Mouse (Mus musculus): ENCODE measurements around the gene Celf2. TPM values are rescaled to one million over a fixed set of nuclear protein-coding genes. Genes with fewer than 3 reads are reported as not detected.

The Celf2 gene
- polyA plus RNA-seq, 1 experiment from 2014 or later: 52.6 TPM

- WGBS: 56% methylated on average over 3 of the region's 3 CpGs
- no peaks in the 10 kb centered on the region for H3K9me3 ChIP-seq (replicated peaks; ENCODE audit: control insufficient read depth, low read length)
- H3K4me2 ChIP-seq (ENCODE audit: low read depth, low read length): no peak overlapping the region
- ATAC-seq (ENCODE audit: insufficient read depth, low FRiP score): no peak
- no peaks in the 10 kb centered on the region for H3K27me3 ChIP-seq (ENCODE audit: control insufficient read depth, insufficient read depth, low read length)
- H3K4me3 ChIP-seq (replicated peaks; ENCODE audit: low read length): no peak overlapping the region
- H3K9ac ChIP-seq (ENCODE audit: low read length): no peak overlapping the region
- no peak overlapping the region for H3K27ac ChIP-seq (ENCODE audit: low read length)
- H3K36me3 ChIP-seq (ENCODE audit: control insufficient read depth, insufficient read depth, low read length): no peaks in the 10 kb centered on the region
- no peaks in the 10 kb centered on the region for H3K4me1 ChIP-seq (ENCODE audit: control insufficient read depth, insufficient read depth, low read length)
Measured at GRCm38 (mm10) chr2:6730860-6731259, 778.5 kb downstream of the Celf2 start.

GRCm38 (mm10) chr2:6729984-6730383 lies 779.4 kb downstream of the Celf2 start:
- WGBS: 53% methylated on average over 9 of the region's 9 CpGs
- H3K36me3 ChIP-seq (ENCODE audit: control insufficient read depth, insufficient read depth, low read length): no peaks in the 10 kb centered on the region
- no peaks in the 10 kb centered on the region for H3K9me3 ChIP-seq (replicated peaks; ENCODE audit: control insufficient read depth, low read length)
- no peak overlapping the region for H3K4me3 ChIP-seq (replicated peaks; ENCODE audit: low read length)
- no peaks in the 10 kb centered on the region for H3K27me3 ChIP-seq (ENCODE audit: control insufficient read depth, insufficient read depth, low read length)
- no peak for ATAC-seq (ENCODE audit: insufficient read depth, low FRiP score)
- H3K4me1 ChIP-seq (ENCODE audit: control insufficient read depth, insufficient read depth, low read length): no peaks in the 10 kb centered on the region
- H3K4me2 ChIP-seq (ENCODE audit: low read depth, low read length): no peak overlapping the region
- no peak overlapping the region for H3K9ac ChIP-seq (ENCODE audit: low read length)
- H3K27ac ChIP-seq (ENCODE audit: low read length): 0 out of 2 replicates have a peak overlapping the region, but pooled peaks have one; percentile 4

GRCm38 (mm10) chr2:6728840-6729252 lies 780.5 kb downstream of the Celf2 start:
- 87% methylated on average over 2 of the region's 2 CpGs for WGBS
- H3K4me3 ChIP-seq (replicated peaks; ENCODE audit: low read length): no peak overlapping the region
- ATAC-seq (ENCODE audit: insufficient read depth, low FRiP score): no peak
- H3K4me1 ChIP-seq (ENCODE audit: control insufficient read depth, insufficient read depth, low read length): no peaks in the 10 kb centered on the region
- H3K9me3 ChIP-seq (replicated peaks; ENCODE audit: control insufficient read depth, low read length): no peaks in the 10 kb centered on the region
- H3K36me3 ChIP-seq (ENCODE audit: control insufficient read depth, insufficient read depth, low read length): no peaks in the 10 kb centered on the region
- no peak overlapping the region for H3K4me2 ChIP-seq (ENCODE audit: low read depth, low read length)
- H3K27me3 ChIP-seq (ENCODE audit: control insufficient read depth, insufficient read depth, low read length): no peaks in the 10 kb centered on the region
- H3K9ac ChIP-seq (ENCODE audit: low read length): no peak overlapping the region
- no peak overlapping the region for H3K27ac ChIP-seq (ENCODE audit: low read length)

- H3K4me3 ChIP-seq (replicated peaks; ENCODE audit: low read length): no peak overlapping the region
- H3K27me3 ChIP-seq (ENCODE audit: control insufficient read depth, insufficient read depth, low read length): no peaks in the 10 kb centered on the region
- no peaks in the 10 kb centered on the region for H3K4me1 ChIP-seq (ENCODE audit: control insufficient read depth, insufficient read depth, low read length)
- WGBS: 76% methylated on average over 5 of the region's 5 CpGs
- H3K36me3 ChIP-seq (ENCODE audit: control insufficient read depth, insufficient read depth, low read length): no peaks in the 10 kb centered on the region
- H3K4me2 ChIP-seq (ENCODE audit: low read depth, low read length): no peak overlapping the region
- no peak for ATAC-seq (ENCODE audit: insufficient read depth, low FRiP score)
- no peak overlapping the region for H3K27ac ChIP-seq (ENCODE audit: low read length)
- no peak overlapping the region for H3K9ac ChIP-seq (ENCODE audit: low read length)
- no peaks in the 10 kb centered on the region for H3K9me3 ChIP-seq (replicated peaks; ENCODE audit: control insufficient read depth, low read length)
Measured at GRCm38 (mm10) chr2:6727366-6727765, 782.0 kb downstream of the Celf2 start.

- WGBS: 72% methylated on average over 8 of the region's 8 CpGs
Measured at GRCm38 (mm10) chr2:6726071-6726470, 783.3 kb downstream of the Celf2 start.

GRCm38 (mm10) chr2:6723602-6724001 lies 785.8 kb downstream of the Celf2 start:
- H3K27ac ChIP-seq (ENCODE audit: low read length): no peak overlapping the region; the same call in 1 of the 2 replicates
- H3K36me3 ChIP-seq (ENCODE audit: control insufficient read depth, insufficient read depth, low read length): no peaks in the 10 kb centered on the region
- H3K4me1 ChIP-seq (ENCODE audit: control insufficient read depth, insufficient read depth, low read length): peaks cover 8% of the 10 kb centered on the region; the same call in 1 of the 2 replicates
- H3K9me3 ChIP-seq (replicated peaks; ENCODE audit: control insufficient read depth, low read length): no peaks in the 10 kb centered on the region
- WGBS: 58% methylated on average over 2 of the region's 2 CpGs
- H3K27me3 ChIP-seq (ENCODE audit: control insufficient read depth, insufficient read depth, low read length): no peaks in the 10 kb centered on the region
- no peak for ATAC-seq (ENCODE audit: insufficient read depth, low FRiP score)
- H3K9ac ChIP-seq (ENCODE audit: low read length): no peak overlapping the region
- no peak overlapping the region for H3K4me3 ChIP-seq (replicated peaks; ENCODE audit: low read length)
- H3K4me2 ChIP-seq (ENCODE audit: low read depth, low read length): no peak overlapping the region

More at GRCm38 (mm10) chr2:6726071-6726470, 783.3 kb downstream of the Celf2 start:
- 0 out of 2 replicates have a peak, but pooled peaks cover 6% of the 10 kb centered on the region for H3K4me1 ChIP-seq (ENCODE audit: control insufficient read depth, insufficient read depth, low read length)
- no peak overlapping the region for H3K4me2 ChIP-seq (ENCODE audit: low read depth, low read length)
- H3K4me3 ChIP-seq (replicated peaks; ENCODE audit: low read length): no peak overlapping the region
- no peaks in the 10 kb centered on the region for H3K9me3 ChIP-seq (replicated peaks; ENCODE audit: control insufficient read depth, low read length)
- H3K9ac ChIP-seq (ENCODE audit: low read length): no peak overlapping the region
- H3K36me3 ChIP-seq (ENCODE audit: control insufficient read depth, insufficient read depth, low read length): no peaks in the 10 kb centered on the region
- H3K27me3 ChIP-seq (ENCODE audit: control insufficient read depth, insufficient read depth, low read length): no peaks in the 10 kb centered on the region
- ATAC-seq (ENCODE audit: insufficient read depth, low FRiP score): no peak
- H3K27ac ChIP-seq (ENCODE audit: low read length): no peak overlapping the region; the same call in 1 of the 2 replicates

GRCm38 (mm10) chr2:6721460-6722401 lies 787.6 kb downstream of the Celf2 start:
- ATAC-seq (ENCODE audit: insufficient read depth, low FRiP score): peak; percentile 79
- WGBS: 14% methylated on average over 17 of the region's 17 CpGs
- Histone ChIP-seq H3K9me3 (replicated peaks; ENCODE audit: control insufficient read depth, low read length) (no peaks in the 10 kb centered on the region), H3K4me2 (ENCODE audit: low read depth, low read length) (peak overlapping the region; percentile 70), H3K36me3 (ENCODE audit: control insufficient read depth, insufficient read depth, low read length) (no peaks in the 10 kb centered on the region), H3K27me3 (ENCODE audit: control insufficient read depth, insufficient read depth, low read length) (no peaks in the 10 kb centered on the region), H3K9ac (ENCODE audit: low read length) (peak overlapping the region; percentile 37), H3K4me1 (ENCODE audit: control insufficient read depth, insufficient read depth, low read length) (peaks cover 8% of the 10 kb centered on the region; the same call in 1 of the 2 replicates), H3K4me3 (replicated peaks; ENCODE audit: low read length) (peak overlapping the region; percentile 42), H3K27ac (ENCODE audit: low read length) (peak overlapping the region; percentile 55; the same call in 1 of the 2 replicates)

GRCm38 (mm10) chr2:6720753-6721459 lies 788.5 kb downstream of the Celf2 start:
- H3K9ac ChIP-seq (ENCODE audit: low read length): peak overlapping the region; percentile 37
- 0 out of 2 replicates have a peak overlapping the region, but pooled peaks have one; percentile 8 for H3K27ac ChIP-seq (ENCODE audit: low read length)

GRCm38 (mm10) chr2:6718864-6719263 lies 790.5 kb downstream of the Celf2 start:
- Histone ChIP-seq H3K27me3 (ENCODE audit: control insufficient read depth, insufficient read depth, low read length) (no peaks in the 10 kb centered on the region), H3K27ac (ENCODE audit: low read length) (no peak overlapping the region), H3K36me3 (ENCODE audit: control insufficient read depth, insufficient read depth, low read length) (no peaks in the 10 kb centered on the region), H3K4me3 (replicated peaks; ENCODE audit: low read length) (no peak overlapping the region), H3K4me1 (ENCODE audit: control insufficient read depth, insufficient read depth, low read length) (peaks cover 8% of the 10 kb centered on the region; the same call in 1 of the 2 replicates), H3K9ac (ENCODE audit: low read length) (no peak overlapping the region), H3K4me2 (ENCODE audit: low read depth, low read length) (no peak overlapping the region), H3K9me3 (replicated peaks; ENCODE audit: control insufficient read depth, low read length) (no peaks in the 10 kb centered on the region)
- no peak for ATAC-seq (ENCODE audit: insufficient read depth, low FRiP score)

More at GRCm38 (mm10) chr2:6720753-6721459, 788.5 kb downstream of the Celf2 start:
- Histone ChIP-seq H3K4me2 (ENCODE audit: low read depth, low read length) (peak overlapping the region; percentile 70), H3K27me3 (ENCODE audit: control insufficient read depth, insufficient read depth, low read length) (no peaks in the 10 kb centered on the region), H3K9me3 (replicated peaks; ENCODE audit: control insufficient read depth, low read length) (no peaks in the 10 kb centered on the region), H3K4me3 (replicated peaks; ENCODE audit: low read length) (peak overlapping the region; percentile 42), H3K36me3 (ENCODE audit: control insufficient read depth, insufficient read depth, low read length) (no peaks in the 10 kb centered on the region), H3K4me1 (ENCODE audit: control insufficient read depth, insufficient read depth, low read length) (peaks cover 8% of the 10 kb centered on the region; the same call in 1 of the 2 replicates)
- peak; percentile 30; the same call in 1 of the 2 replicates for ATAC-seq (ENCODE audit: insufficient read depth, low FRiP score)
- 21% methylated on average over 11 of the region's 11 CpGs for WGBS
